Mouse (Mus musculus) heart, adult 11 months (tissue): ENCODE data around the gene Myh7.
"Not testable (repeated sequence)": the region's sequence is repeated elsewhere in the genome, so short reads cannot be mapped to it uniquely, and the experiment has no call there.

Experiments
- DNase-seq: peaks from one replicate; pipeline ENCODE4 v3.0.0; 2022

Gene Myh7

DNA sequence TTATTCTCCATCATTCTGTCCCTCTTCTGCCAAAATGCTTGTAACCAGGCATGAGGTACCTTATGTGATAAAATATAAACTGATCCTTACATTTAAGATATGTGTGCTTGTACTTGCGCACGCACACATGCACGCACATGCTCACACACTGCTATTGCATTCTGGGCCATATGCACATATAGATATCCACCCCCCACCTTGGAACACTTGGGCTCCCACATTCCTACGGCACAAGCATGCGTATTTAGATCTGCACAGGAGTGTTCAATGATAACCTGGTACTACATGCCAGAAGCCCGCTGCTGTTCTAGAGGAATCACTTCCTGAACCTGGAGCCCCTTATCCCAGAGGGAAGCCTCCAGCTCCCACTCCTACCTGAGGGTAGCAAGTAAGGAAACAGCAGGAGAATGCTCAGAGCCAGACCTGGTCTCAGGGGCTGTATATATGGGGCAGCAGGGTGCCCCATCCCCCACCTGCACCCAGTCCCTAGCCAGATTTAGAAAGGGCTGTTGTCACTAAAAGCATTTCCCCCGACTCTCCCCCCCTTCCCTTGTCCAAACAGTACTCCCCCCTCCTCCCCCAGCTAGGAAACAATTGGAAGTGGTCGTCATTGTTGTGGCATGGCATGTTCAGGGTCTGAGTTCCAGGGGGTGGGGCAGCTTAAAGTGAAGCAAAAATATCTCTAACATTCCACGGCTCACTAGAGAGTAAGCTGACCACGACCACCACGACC is at the start of gene Myh7:
Gene Myh7, minus strand, starts transcription at position 491 of the 733 bp plus-strand sequence.
- peak; percentile 91 for DNase-seq

DNA sequence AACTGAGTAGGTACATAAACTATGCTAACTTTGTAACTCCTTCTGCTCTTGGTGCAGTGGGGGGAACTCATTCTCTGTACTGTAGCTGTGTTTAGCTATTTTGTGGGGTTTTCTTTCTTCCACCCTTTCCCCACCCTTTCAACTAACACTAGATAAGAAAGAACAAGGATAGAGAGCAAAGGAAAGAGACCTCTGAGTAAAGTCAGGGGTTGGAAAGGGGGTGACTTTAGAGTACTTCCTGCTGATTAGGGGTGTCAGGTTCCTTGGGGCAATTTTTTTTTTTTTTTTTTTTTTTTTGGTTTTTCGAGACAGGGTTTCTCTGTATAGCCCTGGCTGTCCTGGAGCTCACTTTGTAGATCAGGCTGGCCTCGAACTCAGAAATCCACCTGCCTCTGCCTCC is 49.3 kb upstream of the Myh7 start:
- not testable (repeated sequence) for DNase-seq

DNA sequence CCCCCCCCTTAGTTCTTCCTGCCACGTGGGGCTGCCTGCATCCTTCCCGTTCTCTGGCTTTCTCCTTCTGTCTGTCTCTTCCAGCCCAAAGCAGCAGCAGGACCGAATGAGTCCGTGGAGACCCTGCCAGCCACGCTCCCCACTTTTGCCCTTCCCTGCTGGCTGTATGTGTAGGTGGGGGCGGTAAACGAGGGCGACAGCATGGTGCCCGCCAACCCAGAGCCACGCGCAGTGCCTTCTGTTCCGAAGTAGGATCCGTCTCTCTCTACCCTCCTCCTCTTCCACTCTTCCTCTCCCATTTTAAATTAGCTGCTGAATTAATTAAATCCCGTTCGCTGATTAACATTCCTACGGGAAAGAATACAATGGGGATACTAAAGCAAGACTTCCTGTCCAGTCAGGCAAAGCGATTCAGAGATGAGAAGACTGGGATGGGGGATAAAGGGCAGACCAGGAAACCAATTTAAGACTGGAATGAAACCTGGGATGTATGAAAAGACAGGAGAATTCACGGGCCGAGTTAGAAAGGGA is 38.3 kb upstream of the Myh7 start:
- no peak for DNase-seq

DNA sequence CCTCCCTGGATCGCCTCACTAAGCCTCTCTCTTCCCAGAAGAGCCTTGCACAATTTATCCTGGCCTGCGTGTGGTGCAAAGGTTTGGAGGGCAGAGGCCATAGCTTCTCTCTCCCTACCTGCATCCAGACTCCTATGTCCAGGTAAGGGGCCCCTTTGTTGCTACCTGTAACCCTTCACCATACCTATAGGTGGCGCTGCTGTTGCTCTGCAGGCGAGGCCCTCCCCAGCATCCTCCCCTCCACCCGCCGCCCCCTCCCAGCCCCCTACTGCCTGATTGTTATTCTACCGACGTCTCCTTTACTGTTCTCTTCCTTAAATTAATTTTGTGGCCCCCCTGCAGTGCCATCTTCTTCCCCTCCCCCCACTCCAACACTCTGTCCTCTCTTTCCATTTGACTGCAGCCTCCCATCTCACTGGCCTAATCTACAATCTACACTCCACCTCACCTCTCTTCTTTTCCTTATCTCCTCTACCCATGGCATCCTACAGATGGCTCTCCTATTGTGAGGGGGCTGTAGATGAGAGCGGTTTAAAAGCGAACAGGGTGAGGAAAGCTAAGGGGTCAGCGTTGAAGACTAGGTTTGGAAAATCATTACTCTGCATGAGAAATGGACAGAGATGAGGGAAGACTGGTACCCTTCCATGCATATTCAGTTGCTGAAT is 34.7 kb upstream of the Myh7 start:
- DNase-seq: no peak

GRCm38 (mm10) chr14:55028333-55028835 is 34.0 kb upstream of the Myh7 start:
- no peak for DNase-seq

DNA sequence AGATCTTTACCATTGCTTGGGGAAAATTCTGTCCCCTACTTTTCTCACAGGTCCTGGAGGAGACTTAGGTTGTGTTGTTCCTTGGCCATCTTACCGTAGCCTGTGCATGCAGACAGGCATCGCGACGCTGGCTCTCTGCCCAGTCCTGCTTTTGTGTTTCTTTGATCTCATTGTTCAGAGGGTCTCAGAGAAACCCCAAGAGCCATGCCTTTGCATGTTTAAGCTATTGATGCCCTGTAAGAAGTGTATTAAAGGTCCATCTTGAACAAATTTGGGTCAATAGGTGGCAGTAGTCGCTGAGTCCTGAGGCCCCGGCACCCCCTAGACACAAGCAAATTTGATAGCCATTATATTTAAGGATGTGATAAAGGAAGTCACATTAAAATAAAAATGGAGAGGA is 33.2 kb upstream of the Myh7 start:
- no peak for DNase-seq

- DNase-seq: no peak
Observed at GRCm38 (mm10) chr14:55027251-55027650, 32.8 kb upstream of the Myh7 start.

- no peak for DNase-seq
Observed at GRCm38 (mm10) chr14:55025527-55025926, 31.1 kb upstream of the Myh7 start.

GRCm38 (mm10) chr14:55024236-55024635 is 29.8 kb upstream of the Myh7 start:
- DNase-seq: no peak

DNA sequence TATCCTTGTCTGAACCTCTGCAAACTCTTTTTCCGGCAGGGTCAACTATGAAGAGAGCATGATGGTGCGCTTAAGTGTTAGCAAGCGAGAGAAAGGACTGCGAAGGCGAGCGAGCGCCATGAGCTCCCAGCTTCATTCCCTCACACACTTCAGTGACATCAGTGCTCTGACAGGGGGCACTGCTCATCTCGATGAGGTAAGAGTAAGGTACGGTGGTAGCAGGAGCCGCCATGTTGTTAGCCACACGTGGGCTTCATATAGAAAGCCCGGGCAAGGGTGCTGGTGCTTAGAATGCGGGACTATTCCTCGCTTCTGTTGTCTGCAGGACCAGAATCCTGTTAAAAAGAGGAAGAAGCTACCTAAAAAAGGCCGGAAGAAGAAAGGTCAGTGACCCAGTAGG is 28.6 kb upstream of the Myh7 start:
- no peak for DNase-seq

- no peak for DNase-seq
Observed at GRCm38 (mm10) chr14:55020394-55020793, 26.0 kb upstream of the Myh7 start.

GRCm38 (mm10) chr14:55016876-55017275 is 22.4 kb upstream of the Myh7 start:
- peak; percentile 85 for DNase-seq

- DNase-seq: no peak
Observed at GRCm38 (mm10) chr14:55015767-55016111, 21.3 kb upstream of the Myh7 start.

DNA sequence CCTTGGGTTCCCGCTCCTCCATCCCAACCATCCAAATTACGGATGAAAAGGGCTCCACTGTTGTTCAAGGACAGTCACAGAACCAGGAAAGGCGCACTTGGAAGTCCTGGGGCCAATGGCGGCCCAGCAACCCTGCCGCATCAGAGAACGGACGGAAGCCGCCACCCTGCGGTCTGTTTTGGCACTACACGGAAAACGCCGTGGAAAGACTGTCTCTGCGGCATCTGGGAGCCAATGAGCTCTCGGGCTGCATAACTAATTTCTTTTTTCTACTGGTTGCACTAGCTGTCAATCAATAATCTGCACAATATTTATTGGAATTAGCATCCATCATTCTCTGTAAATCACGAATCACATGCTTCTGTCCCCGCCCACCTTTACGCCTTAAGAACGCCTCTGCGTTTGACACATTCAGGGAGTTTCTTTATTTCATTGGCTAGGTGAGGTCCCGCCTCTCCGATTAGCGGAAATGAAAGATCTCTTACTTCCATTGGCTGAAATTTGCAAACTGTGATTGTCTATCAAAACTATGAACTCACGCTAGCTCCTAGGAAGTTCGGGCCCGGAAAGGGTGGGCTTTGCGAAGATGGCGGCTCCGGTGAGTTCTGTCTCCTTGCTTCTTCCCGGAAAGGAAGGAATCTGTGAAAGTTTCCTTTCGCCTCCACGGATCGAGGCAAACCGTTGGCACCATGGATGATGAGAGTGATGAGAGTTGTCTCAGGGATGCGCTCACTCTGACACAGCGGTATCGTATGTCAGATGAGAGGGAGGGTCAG is 20.8 kb upstream of the Myh7 start, which contains the start of gene Ngdn:
Gene Ngdn, plus strand, starts transcription at position 464 of the 776 bp plus-strand sequence.
- DNase-seq: peak; percentile 100

GRCm38 (mm10) chr14:55014591-55014990 is 20.2 kb upstream of the Myh7 start:
- no peak for DNase-seq

DNA sequence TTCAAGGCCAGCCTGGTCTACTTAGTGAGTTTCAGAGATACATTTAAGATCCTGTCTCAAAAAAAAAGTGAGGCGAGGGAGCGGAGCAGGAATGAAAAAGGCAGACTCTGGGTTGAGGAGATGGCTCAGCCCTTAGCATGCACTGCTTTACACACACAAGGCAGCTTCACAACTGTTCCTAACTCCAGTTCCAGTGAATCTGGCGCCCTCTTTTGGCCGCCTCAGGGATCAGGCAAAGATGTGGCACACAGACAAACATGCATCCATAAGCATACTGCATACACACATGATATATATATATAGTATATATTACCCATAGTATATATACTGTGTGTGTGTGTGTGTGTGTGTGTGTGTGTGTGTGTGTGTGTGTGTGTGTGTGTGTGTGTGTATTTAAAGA is 16.7 kb upstream of the Myh7 start:
- DNase-seq: peak; percentile 82

DNA sequence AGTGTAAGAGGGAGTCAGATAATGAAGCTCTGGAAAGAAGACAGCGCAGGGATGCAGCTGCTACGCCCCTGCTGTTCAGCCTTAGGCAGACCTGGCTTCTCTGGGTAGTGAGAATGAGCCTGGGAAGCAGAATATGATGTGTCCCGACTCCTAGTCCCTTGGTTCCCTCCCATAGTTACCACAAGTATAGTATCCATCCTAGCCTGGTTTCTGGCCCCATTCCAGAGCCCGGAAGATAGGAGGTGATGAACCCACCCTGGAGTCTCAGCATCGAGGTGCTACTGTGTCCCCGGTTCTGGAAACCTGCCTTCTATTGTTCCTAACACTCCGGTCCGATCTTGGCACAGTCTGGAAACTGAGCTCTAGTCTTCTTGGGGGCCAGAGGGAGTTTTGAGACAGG is 14.0 kb upstream of the Myh7 start:
- peak; percentile 91 for DNase-seq

- DNase-seq: peak; percentile 77
Observed at GRCm38 (mm10) chr14:55007120-55007908, 12.9 kb upstream of the Myh7 start.

GRCm38 (mm10) chr14:55006541-55006940 is 12.1 kb upstream of the Myh7 start:
- DNase-seq: no peak

DNA sequence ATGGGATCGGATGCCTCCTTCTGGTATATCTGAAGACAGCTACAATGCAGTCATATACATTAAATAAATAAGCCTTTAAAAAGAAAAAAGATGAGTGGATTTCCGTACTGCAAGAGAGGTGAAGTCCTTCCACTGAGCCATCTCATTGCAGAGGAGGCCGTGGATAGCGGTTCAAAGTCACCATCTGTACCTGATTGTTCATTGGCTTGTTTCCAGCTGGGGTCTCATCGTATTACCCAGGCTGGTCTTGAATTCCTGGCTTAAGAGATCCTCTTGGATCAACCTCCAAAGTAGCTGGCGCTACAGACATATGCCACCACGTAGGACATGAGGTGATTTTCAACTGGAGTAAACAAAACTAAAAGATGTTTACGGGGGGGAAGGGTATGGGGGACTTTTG is 11.5 kb upstream of the Myh7 start:
- no peak for DNase-seq

GRCm38 (mm10) chr14:55005506-55005905 is 11.1 kb upstream of the Myh7 start:
- no peak for DNase-seq
